Mouse (Mus musculus): Measurements from ENCODE around the gene Pcsk4.
A peak's percentile ranks its signal among the peaks of the same experiment; 100 is the strongest.

Pcsk4 gene

DNA sequence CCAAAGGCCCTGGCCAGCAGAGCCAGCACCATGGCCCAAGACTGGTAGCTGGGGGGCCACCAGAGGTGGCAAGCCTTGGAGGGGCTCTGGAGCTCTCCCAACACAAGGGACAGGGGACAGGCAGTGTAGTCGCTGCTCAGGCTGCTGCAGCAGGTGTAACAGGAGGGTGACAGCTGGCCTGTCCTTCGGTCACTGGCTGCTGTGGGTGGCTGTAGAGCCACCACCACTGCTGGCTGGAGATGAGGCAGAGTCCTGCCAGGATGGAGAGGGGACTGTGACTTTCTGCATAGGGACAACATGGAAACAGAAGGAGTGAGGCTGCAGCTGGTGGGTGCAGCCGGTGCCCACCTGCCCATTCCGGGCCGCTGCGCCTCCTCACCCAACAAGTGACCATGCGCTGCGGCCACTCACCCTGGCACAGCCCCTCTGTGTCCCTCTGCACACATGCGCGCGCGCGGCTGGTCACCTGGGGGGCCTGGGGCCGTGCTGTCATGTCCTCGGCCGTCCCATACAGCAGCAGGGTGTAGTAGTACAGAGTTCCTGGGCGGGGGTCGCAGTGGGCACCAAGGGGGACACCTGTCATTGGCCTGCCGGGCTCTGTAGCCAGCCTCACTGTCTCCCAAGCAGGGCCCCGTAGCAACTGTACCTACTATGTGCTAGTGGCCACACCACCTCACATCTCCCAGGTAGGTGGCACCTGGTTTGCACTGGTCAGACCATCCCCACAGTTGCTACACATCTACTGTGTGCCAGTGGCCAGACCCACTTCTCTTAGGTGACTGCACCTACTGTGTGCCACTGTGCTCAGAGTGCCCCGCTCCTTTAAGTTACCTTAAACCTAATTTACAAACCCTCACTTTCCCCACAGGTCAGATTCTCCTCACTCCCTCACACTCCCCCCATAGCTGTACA lies 7.4 kb downstream of the Pcsk4 start:
- DNase-seq = no peak

DNA sequence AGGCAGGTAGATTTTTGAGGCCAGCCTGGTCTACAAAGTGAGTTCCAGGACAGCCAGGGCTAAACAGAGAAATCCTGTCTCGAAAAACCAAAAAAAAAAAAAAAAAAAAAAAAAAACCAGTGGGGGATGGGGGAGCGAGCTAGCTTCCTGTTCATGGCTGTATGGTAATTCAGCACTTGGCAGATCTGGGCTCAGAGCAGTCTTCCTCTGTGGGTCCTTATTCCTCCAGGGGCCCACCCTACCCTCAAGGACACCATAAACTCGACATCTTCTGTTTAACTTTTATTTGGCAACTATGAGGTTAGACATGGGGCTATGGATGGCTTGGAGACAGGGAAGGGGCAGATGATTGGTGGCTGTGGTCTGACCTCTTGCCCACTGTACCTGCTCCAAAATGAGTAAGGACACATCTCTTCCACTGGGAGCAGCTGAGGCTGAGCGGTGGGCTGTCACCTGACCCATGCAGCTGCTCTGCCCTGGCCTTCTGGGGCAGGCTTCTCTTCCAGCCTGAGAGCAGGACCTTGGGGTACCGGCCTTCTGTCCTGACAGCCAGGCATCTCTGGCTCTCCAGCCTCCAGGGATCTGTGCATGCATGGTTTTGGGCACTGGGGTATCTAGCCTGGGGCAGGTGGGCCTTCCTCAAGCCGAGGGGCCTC lies 8.2 kb downstream of the Pcsk4 start:
- DNase-seq = no peak

DNA sequence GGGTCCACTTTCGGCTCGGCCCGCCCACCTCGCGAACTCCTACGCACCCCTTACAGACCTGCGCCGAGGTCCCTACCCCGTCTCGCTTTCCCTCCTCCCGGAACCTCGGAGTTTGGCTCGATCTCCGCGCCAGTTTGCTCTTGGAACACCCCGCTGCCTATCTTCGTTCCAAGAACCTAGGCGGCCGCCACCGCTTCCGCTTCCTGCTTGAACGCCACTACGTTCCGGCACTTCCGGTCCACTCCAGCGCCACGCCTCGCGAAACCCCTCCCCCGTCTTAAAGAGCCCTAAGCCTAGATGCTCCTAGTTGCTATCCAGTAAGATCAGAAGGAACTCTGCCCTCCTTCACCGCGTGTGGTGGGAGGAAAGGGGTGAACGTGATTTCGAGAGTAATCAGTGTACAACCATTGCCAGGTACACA lies 8.9 kb downstream of the Pcsk4 start, which contains the start of gene 2310011J03Rik:
Gene 2310011J03Rik, minus strand, starts transcription at position 198 of the 421 bp plus-strand sequence.
- DNase-seq = peak; percentile 93

DNA sequence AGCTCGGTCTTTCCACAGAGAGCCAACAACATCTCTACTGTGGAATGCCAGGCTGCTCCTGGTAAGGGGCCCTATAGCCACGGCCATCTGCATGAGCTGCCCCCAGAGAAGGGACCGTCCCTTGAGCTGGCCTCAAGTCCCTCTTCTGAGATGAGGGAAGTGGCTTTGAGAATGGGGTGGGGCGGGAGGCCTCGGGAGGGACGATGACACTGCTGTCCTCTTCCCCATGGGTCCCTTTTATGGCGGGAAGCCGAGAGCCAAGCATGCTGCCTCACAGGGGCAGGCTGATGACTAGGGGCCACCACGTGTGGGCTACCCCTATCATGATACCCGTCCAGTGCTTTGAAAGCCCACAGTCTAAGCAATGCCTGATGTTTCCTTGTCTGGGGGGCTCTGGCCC lies 12.3 kb downstream of the Pcsk4 start:
- DNase-seq = no peak

DNA sequence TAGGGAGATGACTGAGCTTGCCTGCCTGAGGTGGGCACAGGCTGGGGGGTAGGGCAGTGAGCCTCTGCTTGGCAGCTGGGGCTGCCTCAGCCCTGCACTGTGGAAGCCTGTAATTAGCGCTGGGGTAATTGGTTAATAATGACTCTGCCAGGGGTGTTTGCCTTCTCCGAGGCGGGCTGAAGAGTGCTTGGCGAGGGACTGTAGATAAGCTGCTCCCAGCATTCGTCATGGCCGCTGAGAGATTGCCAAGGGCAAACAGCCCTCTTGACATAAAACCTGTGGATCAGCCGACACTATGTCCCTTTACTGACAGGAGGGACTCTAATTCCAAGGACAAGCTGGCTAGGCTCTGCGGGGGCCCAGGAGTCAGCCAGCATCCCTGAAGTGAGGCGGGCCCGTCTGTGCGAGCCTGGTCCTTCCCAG lies 12.9 kb downstream of the Pcsk4 start:
- DNase-seq = no peak

DNA sequence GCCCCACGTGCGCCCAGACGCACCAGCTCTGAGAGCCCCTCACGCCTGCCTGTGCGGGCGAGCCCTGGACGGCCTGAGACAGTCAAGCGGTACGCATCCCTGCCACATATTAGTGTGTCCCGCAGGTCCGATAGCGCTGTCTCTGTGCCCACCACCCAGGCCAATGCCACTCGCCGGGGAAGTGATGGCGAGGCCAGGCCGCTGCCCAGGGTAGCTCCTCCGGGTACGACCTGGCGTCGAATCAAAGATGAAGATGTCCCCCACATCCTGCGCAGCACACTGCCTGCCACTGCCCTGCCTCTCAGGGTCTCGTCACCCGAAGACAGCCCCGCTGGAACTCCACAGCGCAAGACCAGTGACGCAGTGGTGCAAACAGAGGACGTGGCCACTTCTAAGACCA lies 14.0 kb downstream of the Pcsk4 start:
- no peak for DNase-seq

DNA sequence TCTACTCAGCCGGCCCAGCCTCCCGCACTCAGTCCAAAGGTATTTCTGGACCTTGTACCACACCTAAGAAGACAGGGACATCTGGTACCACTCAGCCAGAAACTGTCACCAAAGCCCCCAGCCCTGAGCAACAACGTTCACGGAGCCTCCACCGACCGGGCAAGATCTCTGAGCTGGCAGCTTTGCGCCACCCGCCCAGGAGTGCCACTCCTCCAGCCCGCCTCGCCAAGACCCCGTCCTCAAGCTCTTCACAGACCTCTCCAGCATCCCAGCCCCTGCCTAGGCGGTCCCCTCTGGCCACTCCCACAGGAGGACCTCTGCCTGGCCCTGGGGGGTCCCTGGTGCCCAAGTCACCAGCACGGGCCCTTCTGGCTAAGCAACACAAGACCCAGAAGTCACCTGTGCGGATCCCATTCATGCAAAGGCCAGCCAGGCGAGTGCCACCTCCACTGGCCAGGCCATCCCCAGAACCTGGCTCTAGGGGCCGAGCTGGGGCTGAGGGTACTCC lies 14.8 kb downstream of the Pcsk4 start:
- DNase-seq = no peak

DNA sequence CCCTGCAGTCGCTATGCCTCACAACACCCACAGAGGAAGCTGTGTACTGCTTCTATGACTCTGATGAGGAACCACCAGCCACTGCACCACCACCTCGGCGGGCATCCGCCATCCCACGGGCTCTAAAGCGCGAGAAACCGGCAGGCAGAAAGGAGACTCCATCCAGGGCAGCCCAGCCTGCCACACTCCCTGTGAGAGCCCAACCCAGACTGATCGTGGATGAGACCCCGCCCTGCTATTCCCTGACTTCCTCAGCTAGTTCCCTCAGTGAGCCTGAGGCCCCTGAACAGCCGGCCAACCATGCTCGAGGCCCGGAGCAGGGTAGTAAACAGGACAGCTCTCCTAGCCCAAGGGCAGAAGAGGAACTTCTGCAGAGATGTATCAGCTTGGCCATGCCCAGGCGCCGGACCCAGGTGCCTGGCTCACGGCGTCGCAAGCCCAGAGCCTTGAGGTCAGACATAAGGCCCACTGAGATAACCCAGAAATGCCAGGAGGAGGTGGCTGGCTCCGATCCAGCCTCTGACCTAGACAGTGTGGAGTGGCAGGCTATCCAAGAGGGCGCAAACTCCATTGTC lies 15.6 kb downstream of the Pcsk4 start:
- DNase-seq = no peak

DNA sequence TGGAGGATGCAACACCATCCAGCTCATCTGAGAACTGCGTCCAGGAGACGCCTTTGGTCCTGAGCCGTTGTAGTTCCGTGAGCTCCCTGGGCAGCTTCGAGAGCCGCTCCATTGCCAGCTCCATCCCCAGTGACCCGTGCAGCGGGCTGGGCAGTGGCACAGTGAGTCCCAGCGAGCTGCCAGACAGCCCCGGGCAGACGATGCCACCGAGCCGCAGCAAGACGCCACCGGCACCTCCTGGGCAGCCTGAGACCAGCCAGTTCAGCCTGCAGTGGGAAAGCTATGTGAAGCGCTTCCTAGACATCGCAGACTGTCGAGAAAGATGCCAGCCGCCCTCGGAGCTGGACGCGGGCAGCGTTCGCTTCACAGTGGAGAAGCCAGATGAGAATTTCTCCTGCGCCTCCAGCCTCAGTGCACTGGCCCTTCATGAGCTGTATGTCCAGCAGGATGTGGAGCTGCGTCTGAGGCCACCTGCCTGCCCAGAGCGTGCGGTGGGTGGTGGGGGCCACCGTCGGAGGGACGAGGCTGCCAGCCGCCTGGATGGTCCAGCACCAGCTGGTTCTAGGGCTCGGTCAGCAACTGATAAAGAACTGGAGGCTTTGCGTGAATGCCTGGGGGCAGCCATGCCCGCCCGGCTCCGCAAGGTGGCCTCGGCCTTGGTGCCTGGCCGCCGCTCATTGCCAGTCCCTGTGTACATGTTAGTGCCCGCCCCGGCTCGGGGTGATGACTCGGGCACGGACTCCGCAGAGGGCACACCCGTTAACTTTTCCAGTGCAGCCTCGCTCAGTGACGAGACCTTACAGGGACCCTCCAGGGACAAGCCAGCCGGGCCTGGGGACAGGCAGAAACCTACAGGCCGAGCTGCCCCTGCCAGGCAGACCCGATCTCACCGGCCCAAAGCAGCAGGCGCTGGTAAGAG lies 16.5 kb downstream of the Pcsk4 start:
- DNase-seq = no peak

DNA sequence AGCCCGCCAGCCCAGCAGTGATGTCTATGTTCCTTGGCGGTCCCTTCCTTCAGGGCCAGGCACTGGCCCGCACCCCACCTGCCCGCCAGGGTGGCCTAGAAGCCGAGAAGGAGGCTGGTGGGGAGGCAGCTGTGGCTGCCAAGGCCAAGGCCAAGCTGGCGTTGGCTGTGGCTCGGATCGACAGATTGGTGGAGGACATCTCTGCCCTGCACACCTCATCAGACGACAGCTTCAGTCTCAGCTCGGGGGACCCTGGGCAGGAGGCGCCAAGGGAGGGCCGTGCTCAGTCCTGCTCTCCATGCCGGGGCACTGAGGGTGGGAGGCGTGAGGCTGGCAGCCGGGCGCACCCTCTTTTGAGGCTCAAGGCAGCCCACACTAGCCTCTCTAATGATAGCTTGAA lies 17.7 kb downstream of the Pcsk4 start:
- DNase-seq = no peak

DNA sequence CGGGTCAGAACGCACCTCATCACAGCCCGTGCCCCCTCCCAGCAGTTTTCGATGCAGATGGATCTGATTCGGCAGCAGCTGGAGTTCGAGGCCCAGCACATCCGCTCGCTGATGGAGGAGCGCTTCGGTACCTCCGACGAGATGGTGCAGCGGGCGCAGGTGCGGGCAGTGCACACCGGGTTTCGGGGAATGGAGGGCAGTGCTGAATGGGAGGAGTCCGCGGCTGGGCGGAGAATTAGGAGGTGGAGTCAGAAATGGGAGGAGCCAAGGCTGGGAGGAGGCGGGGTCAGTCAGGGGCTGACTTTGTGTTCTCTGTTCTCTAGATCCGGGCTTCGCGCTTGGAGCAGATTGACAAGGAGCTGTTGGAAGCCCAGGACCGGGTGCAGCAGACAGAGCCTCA lies 24.4 kb downstream of the Pcsk4 start:
- no peak for DNase-seq

DNA sequence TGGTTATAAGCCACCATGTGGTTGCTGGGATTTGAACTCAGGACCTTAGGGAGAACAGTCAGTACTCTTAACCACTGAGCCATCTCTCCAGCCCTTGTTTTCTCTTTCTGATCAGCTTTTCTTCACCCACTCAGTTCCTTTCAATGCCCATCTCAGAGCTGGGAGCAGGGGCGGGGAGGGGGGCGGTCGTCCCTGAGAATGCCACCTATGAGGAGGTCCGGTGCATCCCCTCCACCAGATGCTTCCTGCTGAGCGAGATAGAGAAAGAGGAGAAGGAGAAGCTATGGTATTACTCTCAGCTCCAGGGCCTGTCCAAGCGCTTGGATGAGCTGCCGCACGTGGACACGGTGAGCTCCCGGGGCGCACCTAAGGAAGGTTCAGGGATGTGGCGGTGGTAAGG lies 24.8 kb downstream of the Pcsk4 start:
- no peak for DNase-seq

DNA sequence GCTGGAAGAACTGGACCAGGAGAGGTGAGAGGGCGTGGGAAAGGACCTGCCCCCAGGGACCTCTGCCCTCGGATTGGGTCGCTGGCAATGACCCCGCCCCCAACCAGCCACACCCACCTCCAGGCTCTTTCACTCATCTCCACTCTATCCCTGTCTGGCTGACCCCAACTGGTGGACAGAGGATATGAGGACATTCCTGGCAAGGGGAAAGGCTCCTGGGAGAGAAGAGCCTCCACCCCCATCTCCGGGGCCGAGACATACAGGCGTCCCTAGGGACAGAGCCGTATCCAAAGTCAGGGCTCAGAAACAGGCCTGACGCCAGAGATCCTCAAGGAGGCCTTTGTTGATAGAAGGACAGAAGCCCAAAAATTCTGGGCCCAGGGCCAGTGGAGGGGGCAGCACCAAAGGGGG lies 26.8 kb downstream of the Pcsk4 start:
- peak; percentile 72 for DNase-seq

DNA sequence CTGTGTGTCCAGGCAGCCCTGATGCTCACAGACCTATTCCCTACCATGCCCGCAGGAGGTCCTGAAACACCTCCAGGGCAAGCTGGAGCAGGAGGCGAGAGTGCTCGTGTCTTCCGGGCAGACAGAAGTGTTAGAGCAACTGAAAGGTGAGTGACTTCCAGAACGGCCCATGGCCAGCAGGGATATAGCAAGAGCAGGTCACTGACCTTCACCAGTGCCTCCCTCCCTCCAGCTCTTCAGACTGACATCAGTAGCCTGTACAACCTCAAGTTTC lies 27.3 kb downstream of the Pcsk4 start:
- DNase-seq = no peak

DNA sequence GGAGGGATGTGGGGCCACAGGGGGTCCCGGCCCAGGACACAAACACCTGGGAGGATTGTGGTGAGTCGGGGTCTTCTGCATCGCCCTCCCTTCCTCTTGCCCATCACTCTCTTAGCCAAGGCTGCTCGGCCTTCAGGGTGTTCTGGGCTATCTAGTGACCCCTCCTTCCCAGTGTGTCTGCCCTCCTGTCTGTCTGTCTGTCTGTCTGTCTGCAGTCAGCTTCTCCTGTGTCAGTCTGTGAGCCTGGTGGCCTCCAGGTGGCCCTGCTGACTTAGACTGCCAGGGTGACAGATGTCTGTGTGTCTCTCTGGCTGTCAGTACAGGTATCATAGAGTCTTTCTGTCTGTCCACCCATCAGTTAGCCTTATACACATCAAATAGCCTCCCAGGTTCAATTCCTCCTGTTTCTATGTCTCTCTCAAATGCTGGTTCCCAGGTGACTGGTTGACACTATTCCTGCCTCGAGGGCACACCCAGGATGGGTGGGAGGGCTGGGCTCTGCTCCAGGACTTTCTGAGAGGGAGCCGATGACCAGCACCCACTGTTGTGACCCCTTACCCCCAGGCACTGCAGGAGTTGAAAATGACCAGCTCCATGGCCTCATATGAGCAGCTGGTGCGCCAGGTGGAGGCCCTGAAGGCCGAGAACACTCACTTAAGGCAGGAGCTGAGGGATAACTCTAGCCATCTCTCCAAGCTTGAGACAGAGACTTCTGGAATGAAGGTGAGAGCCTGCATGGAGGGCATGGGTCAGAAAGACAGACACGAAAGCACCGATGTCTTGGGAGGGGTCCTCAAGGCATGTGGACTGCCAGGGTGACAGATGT lies 27.8 kb downstream of the Pcsk4 start:
- no peak for DNase-seq

DNA sequence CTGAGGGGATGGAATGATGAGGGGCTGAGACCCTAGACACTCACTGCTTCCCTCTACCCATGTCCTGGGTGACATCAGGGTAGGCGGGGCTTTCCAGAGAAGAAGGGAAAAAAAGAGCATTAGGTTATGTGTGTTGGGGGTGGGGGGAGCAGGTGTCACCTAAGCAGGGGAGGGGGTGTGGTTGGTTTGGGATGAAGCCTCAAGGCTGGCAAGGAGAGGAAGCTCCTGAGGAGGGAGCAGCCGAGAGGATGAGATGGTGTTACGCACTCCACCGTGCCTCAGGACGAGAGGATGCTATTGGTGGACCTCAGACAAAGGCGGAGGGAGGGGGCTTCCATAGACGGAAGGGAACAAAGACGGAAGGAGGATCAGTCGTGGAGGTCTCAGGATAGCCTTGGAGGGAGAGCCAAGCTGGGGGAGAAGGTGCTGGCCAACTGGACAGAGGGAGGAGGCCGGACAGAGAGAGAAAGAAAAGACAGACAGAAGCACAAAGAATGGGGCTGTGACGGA lies 28.6 kb downstream of the Pcsk4 start:
- no peak for DNase-seq

DNA sequence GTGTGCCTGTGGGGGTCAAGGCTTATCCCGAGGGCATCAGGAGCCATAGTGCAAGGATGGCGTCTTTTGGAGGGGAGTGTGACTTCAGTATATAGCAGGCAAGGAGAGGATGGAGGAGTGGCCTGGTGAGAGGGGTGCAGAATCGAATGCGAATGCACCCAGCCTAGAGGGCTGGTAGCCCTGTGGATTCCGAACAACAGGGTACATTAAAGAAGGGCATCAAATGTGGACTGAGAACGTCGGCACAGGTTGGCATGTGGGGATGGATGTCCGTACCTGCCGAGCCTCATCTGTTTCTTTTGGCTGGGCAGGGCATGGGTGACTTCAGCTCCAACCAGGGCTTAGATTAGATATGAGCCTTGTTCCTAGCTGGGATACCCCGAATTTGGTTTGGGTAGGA lies 29.5 kb downstream of the Pcsk4 start:
- no peak for DNase-seq

DNA sequence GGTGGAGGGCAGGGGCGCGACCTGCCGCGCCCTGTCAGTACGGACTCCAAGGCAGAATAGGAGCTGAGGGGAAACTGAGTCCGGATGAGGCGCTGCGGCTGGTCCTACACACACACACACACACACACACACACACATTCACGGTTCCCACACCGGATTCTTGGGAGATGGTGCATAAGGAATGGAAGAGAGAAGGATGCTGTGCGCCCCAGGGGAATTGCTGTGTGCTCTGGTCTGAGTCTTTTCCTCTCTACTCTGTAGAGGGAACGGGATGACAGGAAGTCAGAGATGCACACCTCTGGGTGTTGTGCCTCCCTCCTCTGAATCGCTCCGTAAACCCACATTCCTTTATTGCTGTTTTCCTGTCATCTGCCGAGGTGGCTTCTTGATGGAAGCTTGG lies 30.0 kb downstream of the Pcsk4 start:
- no peak for DNase-seq

DNA sequence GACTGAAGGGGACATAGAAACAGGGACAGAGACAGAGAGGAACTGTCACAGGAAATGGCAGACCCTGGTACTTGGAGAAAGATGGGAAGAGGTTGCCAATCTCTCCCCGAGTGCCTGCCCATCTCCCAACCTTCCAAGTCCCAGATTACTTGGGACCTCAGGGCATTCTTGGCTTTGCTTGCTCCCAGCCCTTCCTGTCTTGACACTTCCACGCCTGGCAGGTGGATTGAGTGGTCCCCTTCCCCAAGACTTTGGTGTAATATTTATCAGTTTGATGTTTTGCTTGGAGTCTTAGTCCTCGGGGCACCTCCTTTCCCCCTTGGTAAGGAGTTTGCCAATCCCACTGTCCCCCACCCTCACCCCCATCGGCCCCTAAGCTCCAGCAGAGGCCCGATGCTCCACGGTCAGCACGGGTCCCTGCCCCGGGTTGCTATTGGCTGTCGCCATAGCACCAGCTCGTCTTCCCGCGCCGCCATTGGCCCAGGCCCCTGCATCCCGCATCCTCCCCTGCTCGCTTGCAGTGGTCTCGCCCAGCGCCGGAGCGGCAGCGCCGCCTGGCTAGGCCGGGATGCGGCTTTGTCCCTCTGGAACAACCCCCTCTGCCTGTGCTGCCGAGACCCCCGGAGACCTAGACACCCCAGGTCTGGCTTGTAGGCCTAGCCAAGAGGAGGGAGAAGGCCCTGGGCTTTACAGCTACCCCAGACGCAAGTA lies 30.6 kb downstream of the Pcsk4 start:
- no peak for DNase-seq

DNA sequence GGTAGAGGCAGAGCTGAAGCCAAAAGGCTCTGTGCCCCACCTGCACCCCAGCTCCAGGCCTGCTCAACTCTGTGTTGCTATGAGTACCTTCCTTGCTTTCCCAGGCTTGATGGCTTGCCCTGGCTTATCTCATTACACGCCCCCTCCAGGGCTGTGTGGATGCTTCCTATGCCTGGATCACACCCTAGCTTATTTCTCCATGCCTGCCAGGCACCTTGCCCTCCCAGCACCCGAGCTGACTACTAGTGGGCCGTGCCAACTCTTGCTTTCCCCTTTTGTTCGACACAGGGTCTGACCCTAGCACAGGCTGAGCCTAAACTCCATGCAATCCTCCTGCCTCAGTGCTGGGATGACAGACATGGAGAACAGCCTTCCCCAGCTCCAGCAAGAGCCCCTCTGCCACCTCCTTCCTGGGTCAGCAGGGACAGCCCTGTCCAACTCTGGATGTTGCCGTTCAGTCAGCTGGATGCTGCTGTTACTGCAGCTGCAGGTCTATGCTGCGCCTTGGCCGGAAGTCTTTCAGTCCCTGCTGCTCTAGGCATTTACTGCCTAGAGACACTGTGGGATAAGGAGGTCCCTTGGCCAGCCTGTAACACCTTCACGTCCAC lies 31.7 kb downstream of the Pcsk4 start:
- DNase-seq = no peak

DNA sequence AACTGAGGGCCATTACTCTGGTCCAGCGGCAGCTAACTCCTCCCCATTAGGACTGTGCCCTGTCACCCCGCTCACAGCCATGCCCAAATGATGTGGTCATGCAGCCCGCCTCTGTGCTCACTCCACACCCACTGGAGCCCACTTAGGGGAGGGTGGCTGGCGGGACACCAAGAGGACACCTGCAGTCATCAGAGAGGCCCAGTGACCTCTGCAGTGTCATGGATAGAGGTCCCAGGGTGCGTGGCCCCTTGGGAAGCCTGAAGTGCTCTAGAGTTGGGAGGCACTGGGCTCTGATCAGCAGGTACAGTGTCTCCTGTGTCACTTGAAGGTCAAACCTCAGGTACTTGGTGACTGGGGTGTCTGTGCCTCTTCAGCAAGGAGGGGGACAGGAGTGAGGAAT lies 32.5 kb downstream of the Pcsk4 start:
- no peak for DNase-seq
